Mouse (Mus musculus) E14TG2a.4 (cell line): ENCODE measurements around the gene Spaca9.
A peak's percentile ranks its signal among the peaks of the same experiment; 100 is the strongest.

ENCODE experiments used
- H3K27me3 ChIP-seq: 2 replicates; pipeline ENCODE4 v1.6.1; 2014; ENCODE audit warnings: low read length, control low read depth; ENCODE audit not compliant: insufficient read depth
- H3K36me3 ChIP-seq: 2 replicates; pipeline ENCODE4 v1.6.1; 2014; ENCODE audit warnings: low read length, control low read depth; ENCODE audit not compliant: insufficient read depth
- H3K4me1 ChIP-seq: replicated peaks from 2 replicates; pipeline ENCODE4 v1.6.1; 2014; ENCODE audit warnings: low read depth, low read length, control low read depth
- H3K4me3 ChIP-seq: replicated peaks from 2 replicates; pipeline ENCODE4 v1.5.1; 2014; ENCODE audit warnings: mild to moderate bottlenecking, low read length
- H3K9me3 ChIP-seq: 2 replicates; pipeline ENCODE4 v1.6.1; 2014; ENCODE audit warnings: low read length, control low read depth
- CTCF ChIP-seq: conservative IDR thresholded peaks from 2 replicates; pipeline ENCODE4 v1.5.1; 2014; ENCODE audit warnings: low read length
- NANOG ChIP-seq: IDR thresholded peaks from 2 replicates; pipeline ENCODE4 v1.6.1; 2014; ENCODE audit warnings: borderline replicate concordance, low read length, mixed read lengths
- POU5F1 ChIP-seq: IDR thresholded peaks from 2 replicates; pipeline ENCODE4 v1.6.1; 2014; ENCODE audit warnings: low read length, borderline replicate concordance

Gene Spaca9

DNA sequence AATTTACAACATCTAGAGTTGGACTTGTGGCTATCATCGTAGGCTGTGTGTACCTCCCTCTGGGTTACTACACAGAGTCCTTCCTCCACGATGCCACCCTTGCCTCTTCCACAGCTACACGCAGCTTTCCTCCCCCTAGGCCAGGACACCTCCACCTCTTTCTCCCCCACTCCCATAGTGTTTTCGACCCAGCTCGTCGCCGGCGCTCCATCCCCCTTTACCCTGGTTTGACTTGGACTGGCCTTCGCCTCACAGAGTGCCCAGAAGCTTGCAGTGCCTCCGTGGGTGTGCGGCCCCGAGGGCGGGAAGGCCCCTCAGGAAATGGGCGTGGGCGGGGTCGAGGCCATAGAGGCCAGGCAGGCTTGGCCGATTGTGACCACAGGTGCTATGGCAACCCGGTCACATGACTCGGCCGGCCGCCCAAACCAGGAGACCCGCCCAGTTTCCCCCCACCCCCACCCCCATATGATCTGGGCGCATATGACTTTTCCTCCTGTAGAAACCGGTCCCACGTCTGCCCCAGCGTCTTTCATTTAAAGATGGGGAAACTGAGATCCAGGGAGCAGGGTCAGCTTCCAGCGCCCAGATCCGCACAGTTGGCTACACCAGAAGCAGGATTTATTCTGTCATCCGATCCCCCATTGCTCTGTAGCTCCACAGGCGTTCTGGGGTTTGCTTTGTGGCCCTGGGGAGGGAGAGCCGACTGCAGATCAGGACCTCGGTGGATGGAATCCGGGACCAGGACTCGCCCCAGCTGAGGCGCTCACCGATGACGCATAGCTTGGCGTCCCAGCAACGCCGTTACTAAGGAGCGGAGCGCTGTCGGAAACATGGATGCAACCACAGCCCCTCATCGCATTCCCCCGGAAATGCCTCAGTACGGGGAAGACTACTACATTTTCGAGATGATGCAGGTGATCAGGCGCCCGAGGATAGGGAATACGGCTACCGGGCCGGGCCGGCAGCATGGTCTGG is at the start of gene Spaca9, which contains the start of gene Ak8:
Gene Spaca9 (minus strand): TSS at position 367 of the 975 bp plus-strand sequence.
Gene Ak8 (plus strand): TSS at position 804 of the 975 bp plus-strand sequence.
- H3K4me3 ChIP-seq, result peak within 1 kb of the TSS; percentile 86
- TF ChIP-seq CTCF (no peak), POU5F1 (no peak), NANOG (no peak)
- no peaks in the 10 kb centered on the region for H3K36me3 ChIP-seq
- H3K4me1 ChIP-seq, result peaks cover 29% of the 10 kb centered on the region
- no peaks in the 10 kb centered on the region for H3K9me3 ChIP-seq
- peaks cover 10% of the 10 kb centered on the region; the same call in 1 of the 2 replicates for H3K27me3 ChIP-seq

DNA sequence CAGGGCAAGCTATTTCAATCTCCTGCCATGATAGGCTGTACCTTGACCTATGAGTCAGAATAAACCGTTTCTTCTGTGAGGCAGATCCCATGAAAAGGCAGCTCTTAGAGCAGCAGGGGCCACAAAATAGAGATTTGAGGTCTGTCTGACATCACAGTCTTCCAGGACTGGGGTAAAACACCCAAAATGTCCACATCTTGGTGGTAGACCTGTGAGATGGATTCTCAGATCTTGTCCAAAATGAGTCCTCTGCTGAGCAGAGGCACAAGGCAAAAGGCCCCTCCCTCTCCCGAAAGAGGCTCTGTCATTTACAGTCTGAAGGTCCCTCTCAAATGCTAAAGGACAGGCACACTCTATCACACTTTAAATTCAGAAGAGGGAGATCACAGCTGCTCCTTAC is 48.2 kb upstream of the Spaca9 start:
- H3K36me3 ChIP-seq, result no peaks in the 10 kb centered on the region
- peaks cover 34% of the 10 kb centered on the region for H3K27me3 ChIP-seq
- H3K9me3 ChIP-seq, result no peaks in the 10 kb centered on the region
- H3K4me1 ChIP-seq, result peaks cover 43% of the 10 kb centered on the region
- no peak for TF ChIP-seq CTCF
- no peak for TF ChIP-seq POU5F1
- H3K4me3 ChIP-seq, result no peak overlapping the region

DNA sequence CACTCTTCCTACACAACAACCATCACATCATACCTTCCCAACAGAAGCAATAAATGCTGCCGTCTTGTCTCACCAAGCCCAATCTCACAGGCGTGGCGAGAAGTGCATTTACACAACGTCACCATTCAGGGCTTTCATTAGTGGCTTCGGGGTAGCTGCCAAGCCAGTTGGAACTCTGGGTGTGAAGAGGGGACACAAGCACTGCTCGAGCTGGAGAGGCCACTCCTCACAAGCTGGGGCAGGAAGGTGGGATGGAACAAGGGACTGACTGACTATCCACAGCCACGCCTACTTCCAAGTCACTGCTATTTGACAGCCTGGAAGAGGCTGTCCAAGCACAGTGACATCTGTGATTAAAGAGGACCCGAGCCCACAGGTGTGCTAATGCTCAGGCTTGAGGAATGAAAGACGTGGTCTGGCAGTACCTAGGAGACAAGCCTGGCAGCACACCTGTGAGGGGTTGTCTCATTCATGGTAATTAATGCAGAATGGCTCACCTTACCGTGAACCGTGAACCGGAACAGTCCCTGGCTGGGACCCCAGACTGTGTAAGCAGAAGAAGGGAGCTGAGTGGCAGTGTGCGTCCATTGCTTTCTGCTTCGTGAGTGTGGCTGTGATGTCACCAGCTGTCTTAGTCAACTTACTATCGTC is 47.3 kb upstream of the Spaca9 start:
- no peak overlapping the region for H3K4me3 ChIP-seq
- H3K36me3 ChIP-seq, result no peaks in the 10 kb centered on the region
- H3K27me3 ChIP-seq, result peaks cover 26% of the 10 kb centered on the region
- peaks cover 42% of the 10 kb centered on the region for H3K4me1 ChIP-seq
- no peaks in the 10 kb centered on the region for H3K9me3 ChIP-seq
- no peak for TF ChIP-seq NANOG
- no peak for TF ChIP-seq CTCF
- TF ChIP-seq POU5F1, result no peak

DNA sequence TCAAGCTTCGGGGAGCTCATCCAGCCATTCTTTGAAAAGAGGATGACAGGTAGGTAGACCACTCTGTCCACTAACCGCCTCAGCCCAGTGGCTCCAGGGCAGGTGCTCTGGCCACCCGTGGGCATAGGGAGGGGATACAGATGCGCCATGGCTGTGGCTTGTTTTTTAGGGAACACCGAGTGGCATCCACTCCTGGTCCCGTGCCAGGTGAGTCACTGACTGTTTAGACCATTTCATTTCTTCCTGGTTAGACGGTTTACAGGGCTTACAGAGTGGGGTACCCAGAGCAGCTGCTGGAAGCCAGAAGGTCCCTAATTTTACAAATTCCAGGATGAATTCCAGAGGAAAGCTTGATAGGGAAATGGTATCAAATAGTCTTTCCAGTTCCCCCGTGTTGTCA is 43.2 kb upstream of the Spaca9 start:
- H3K27me3 ChIP-seq, result peaks cover 3% of the 10 kb centered on the region; the same call in 1 of the 2 replicates
- TF ChIP-seq CTCF (no peak), POU5F1 (no peak), NANOG (no peak)

DNA sequence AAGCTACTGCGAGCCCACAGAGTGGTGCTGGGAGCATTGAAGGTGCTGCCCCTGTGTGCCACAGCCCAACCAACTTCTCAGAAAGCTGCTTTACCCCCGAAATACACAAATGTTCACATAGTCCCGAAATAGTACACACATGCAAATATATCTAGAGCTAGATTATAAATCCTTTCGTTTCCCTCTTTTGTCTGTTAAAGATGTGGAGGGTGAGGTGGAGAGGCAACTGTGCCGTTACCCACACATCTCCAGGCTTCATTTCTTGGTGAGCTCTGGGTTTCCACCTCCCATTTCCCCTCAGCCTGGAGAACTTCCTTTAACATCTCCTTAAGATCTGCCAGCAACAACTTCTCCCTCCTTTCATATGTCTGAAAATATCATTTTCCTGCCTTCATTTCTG is 40.6 kb upstream of the Spaca9 start:
- H3K9me3 ChIP-seq, result no peaks in the 10 kb centered on the region
- peaks cover 2% of the 10 kb centered on the region; the same call in 1 of the 2 replicates for H3K27me3 ChIP-seq
- no peak for TF ChIP-seq CTCF
- TF ChIP-seq POU5F1, result no peak
- no peak for TF ChIP-seq NANOG
- no peaks in the 10 kb centered on the region for H3K36me3 ChIP-seq
- H3K4me3 ChIP-seq, result no peak overlapping the region
- peaks cover 8% of the 10 kb centered on the region; the same call in 1 of the 2 replicates for H3K4me1 ChIP-seq

More for the DNA sequence above, 43.2 kb upstream of the Spaca9 start:
- no peaks in the 10 kb centered on the region for H3K9me3 ChIP-seq
- H3K36me3 ChIP-seq, result no peaks in the 10 kb centered on the region
- H3K4me1 ChIP-seq, result peaks cover 8% of the 10 kb centered on the region; the same call in 1 of the 2 replicates
- H3K4me3 ChIP-seq, result no peak overlapping the region

GRCm38 (mm10) chr2:28737112-28737511 is 37.6 kb upstream of the Spaca9 start:
- no peaks in the 10 kb centered on the region for H3K36me3 ChIP-seq
- H3K9me3 ChIP-seq, result no peaks in the 10 kb centered on the region
- peaks cover 10% of the 10 kb centered on the region for H3K27me3 ChIP-seq
- TF ChIP-seq POU5F1 (no peak), CTCF (no peak), NANOG (no peak)
- no peak overlapping the region for H3K4me3 ChIP-seq
- H3K4me1 ChIP-seq, result peaks cover 2% of the 10 kb centered on the region; the same call in 1 of the 2 replicates

DNA sequence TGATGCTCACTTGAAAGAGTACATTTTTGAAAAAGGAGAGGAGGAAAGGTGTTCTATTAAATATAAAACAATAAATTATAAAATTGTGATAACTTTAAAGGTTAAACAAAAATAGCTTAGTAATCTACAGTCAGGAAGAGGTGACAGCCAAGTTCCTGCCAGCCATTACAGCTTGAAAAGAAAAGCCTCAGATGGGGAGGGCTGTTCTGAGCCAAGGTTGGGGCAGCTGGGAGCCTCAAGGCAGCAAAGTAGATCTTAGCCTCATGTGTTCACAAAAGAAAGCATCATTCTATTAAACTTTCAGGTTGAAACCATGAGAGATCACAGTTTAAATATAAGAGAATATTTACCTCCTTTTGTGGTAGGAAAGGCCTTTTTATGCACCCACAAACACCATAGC is 31.1 kb upstream of the Spaca9 start:
- Histone ChIP-seq H3K36me3 (no peaks in the 10 kb centered on the region), H3K27me3 (peaks cover 10% of the 10 kb centered on the region), H3K4me3 (no peak overlapping the region), H3K4me1 (no peaks in the 10 kb centered on the region), H3K9me3 (no peaks in the 10 kb centered on the region)
- TF ChIP-seq CTCF (no peak), POU5F1 (no peak), NANOG (no peak)

DNA sequence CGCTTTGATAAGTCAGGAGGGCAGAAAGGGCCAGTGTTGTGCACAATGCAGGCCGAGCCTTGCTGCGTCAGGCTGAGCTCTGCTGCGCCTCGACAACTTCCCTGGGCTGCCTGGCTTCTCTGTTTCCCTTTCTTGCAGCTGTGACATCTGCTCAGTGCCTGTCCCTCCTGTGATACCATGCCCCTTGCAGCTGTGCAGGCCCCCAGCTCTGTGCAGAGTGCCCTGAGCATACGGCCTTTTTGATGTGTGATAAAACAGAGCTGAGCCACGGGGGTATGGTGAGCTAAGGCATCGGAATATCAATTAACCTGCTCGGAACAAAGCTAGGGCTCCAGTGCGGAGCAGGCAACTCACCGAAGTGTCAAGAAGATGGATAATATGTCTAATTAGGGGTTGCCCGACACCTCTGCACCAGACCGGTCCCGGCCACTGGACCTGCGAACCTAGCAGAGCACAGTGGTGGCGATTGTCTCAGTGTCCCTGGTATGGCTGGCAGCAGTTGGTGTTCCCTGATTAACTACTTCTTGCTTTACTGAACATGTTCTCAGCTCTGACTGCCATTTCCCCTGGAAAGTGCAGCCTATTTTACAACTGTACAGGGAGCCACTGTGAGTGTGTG is 28.4 kb upstream of the Spaca9 start:
- H3K4me1 ChIP-seq, result no peaks in the 10 kb centered on the region
- TF ChIP-seq NANOG, result no peak
- no peak for TF ChIP-seq POU5F1
- TF ChIP-seq CTCF, result no peak
- H3K27me3 ChIP-seq, result no peaks in the 10 kb centered on the region; the same call in 1 of the 2 replicates
- no peak overlapping the region for H3K4me3 ChIP-seq
- no peaks in the 10 kb centered on the region for H3K36me3 ChIP-seq
- H3K9me3 ChIP-seq, result no peaks in the 10 kb centered on the region
